Mouse (Mus musculus): Measurements from ENCODE around the gene Wdr66. TPM values are rescaled to one million over a fixed set of nuclear protein-coding genes. Genes with fewer than 3 reads are reported as not detected.
"Not testable (repeated sequence)": the region's sequence is repeated elsewhere in the genome, so short reads cannot be mapped to it uniquely, and the experiment has no call there.

Wdr66 gene
- 1.4 and 1.7 TPM in 2 replicates for polyA plus RNA-seq (2015; fragmentation: Nextera tagmentation; extraction: Ambion mirVana)

- H3K9ac ChIP-seq = peak within 1 kb of the TSS; percentile 57; the same call in 1 of the 2 replicates
- H3K4me2 ChIP-seq = peak within 1 kb of the TSS; percentile 65
- 1% methylated on average over 18 of the region's 18 CpGs for WGBS
- no peaks in the 10 kb centered on the region for H3K27me3 ChIP-seq
- H3K36me3 ChIP-seq = peaks cover 19% of the 10 kb centered on the region; the same call in 1 of the 2 replicates
- peaks cover 12% of the 10 kb centered on the region for H3K4me1 ChIP-seq
- peak; percentile 70; the same call in 1 of the 2 replicates for ATAC-seq (ENCODE audit: insufficient number of reproducible peaks, insufficient read depth, low FRiP score, low TSS enrichment, low read depth)
- no peaks in the 10 kb centered on the region for H3K9me3 ChIP-seq
- H3K4me3 ChIP-seq = peak within 1 kb of the TSS; percentile 37
- H3K27ac ChIP-seq = no peak within 1 kb of the TSS
These were observed at the start of gene Wdr66 for GRCm38 (mm10) chr5:123251834-123252233. Wdr66 (plus strand) TSS chr5:123252102.

GRCm38 (mm10) chr5:123202771-123203170, 49.1 kb upstream of the Wdr66 start:
- H3K4me3 ChIP-seq; H3K27me3 ChIP-seq; H3K27ac ChIP-seq; H3K36me3 ChIP-seq; H3K4me2 ChIP-seq; H3K9ac ChIP-seq; H3K9me3 ChIP-seq; ATAC-seq (ENCODE audit: insufficient number of reproducible peaks, insufficient read depth, low FRiP score, low TSS enrichment, low read depth); H3K4me1 ChIP-seq: not testable (repeated sequence)
- 47% methylated on average over 4 of the region's 4 CpGs for WGBS

GRCm38 (mm10) chr5:123203591-123203990, 48.3 kb upstream of the Wdr66 start:
- not testable (repeated sequence) for H3K27ac ChIP-seq; H3K9me3 ChIP-seq; ATAC-seq (ENCODE audit: insufficient number of reproducible peaks, insufficient read depth, low FRiP score, low TSS enrichment, low read depth); H3K27me3 ChIP-seq; H3K36me3 ChIP-seq; H3K4me1 ChIP-seq; H3K4me2 ChIP-seq; H3K9ac ChIP-seq; H3K4me3 ChIP-seq
- WGBS = 82% methylated on average over 7 of the region's 7 CpGs

- H3K4me1 ChIP-seq; H3K27ac ChIP-seq; H3K27me3 ChIP-seq; H3K9ac ChIP-seq; H3K4me3 ChIP-seq; H3K9me3 ChIP-seq; H3K4me2 ChIP-seq; H3K36me3 ChIP-seq; ATAC-seq (ENCODE audit: insufficient number of reproducible peaks, insufficient read depth, low FRiP score, low TSS enrichment, low read depth): not testable (repeated sequence)
- 67% methylated on average over 5 of the region's 5 CpGs for WGBS
These were observed 29.4 kb upstream of the Wdr66 start for GRCm38 (mm10) chr5:123222346-123223050.

GRCm38 (mm10) chr5:123223051-123223410, 28.9 kb upstream of the Wdr66 start:
- H3K27ac ChIP-seq = no peak overlapping the region
- H3K27me3 ChIP-seq = no peaks in the 10 kb centered on the region
- ATAC-seq (ENCODE audit: insufficient number of reproducible peaks, insufficient read depth, low FRiP score, low TSS enrichment, low read depth) = no peak
- no peak overlapping the region for H3K4me2 ChIP-seq
- H3K4me3 ChIP-seq = no peak overlapping the region
- no peaks in the 10 kb centered on the region for H3K4me1 ChIP-seq
- no peaks in the 10 kb centered on the region for H3K36me3 ChIP-seq
- WGBS = 79% methylated on average over 4 of the region's 4 CpGs
- H3K9ac ChIP-seq = no peak overlapping the region
- peaks cover 5% of the 10 kb centered on the region for H3K9me3 ChIP-seq

GRCm38 (mm10) chr5:123223861-123224260, 28.0 kb upstream of the Wdr66 start:
- H3K4me2 ChIP-seq; H3K27ac ChIP-seq; H3K36me3 ChIP-seq; ATAC-seq (ENCODE audit: insufficient number of reproducible peaks, insufficient read depth, low FRiP score, low TSS enrichment, low read depth); H3K4me3 ChIP-seq; H3K4me1 ChIP-seq; H3K9ac ChIP-seq; H3K27me3 ChIP-seq; H3K9me3 ChIP-seq: not testable (repeated sequence)
- 56% methylated on average over 6 of the region's 6 CpGs for WGBS

- H3K27me3 ChIP-seq = no peaks in the 10 kb centered on the region
- no peak overlapping the region for H3K9ac ChIP-seq
- H3K4me2 ChIP-seq = no peak overlapping the region
- H3K27ac ChIP-seq = no peak overlapping the region
- WGBS = 92% methylated on average over 7 of the region's 7 CpGs
- no peaks in the 10 kb centered on the region for H3K9me3 ChIP-seq
- ATAC-seq (ENCODE audit: insufficient number of reproducible peaks, insufficient read depth, low FRiP score, low TSS enrichment, low read depth) = no peak
- H3K4me1 ChIP-seq = peaks cover 6% of the 10 kb centered on the region
- no peak overlapping the region for H3K4me3 ChIP-seq
- peaks cover 9% of the 10 kb centered on the region for H3K36me3 ChIP-seq
These were observed 25.1 kb upstream of the Wdr66 start for GRCm38 (mm10) chr5:123226851-123227250.

- no peaks in the 10 kb centered on the region for H3K9me3 ChIP-seq
- peak overlapping the region; percentile 90 for H3K9ac ChIP-seq
- peak; percentile 64 for ATAC-seq (ENCODE audit: insufficient number of reproducible peaks, insufficient read depth, low FRiP score, low TSS enrichment, low read depth)
- peaks cover 10% of the 10 kb centered on the region for H3K36me3 ChIP-seq
- peak overlapping the region; percentile 75 for H3K4me2 ChIP-seq
- H3K27me3 ChIP-seq = no peaks in the 10 kb centered on the region
- peak overlapping the region; percentile 88 for H3K4me3 ChIP-seq
- WGBS = 2% methylated on average over 42 of the region's 42 CpGs
- H3K27ac ChIP-seq = peak overlapping the region; percentile 13; the same call in 1 of the 2 replicates
- peaks cover 6% of the 10 kb centered on the region for H3K4me1 ChIP-seq
These were observed 24.0 kb upstream of the Wdr66 start for GRCm38 (mm10) chr5:123227762-123228523.

GRCm38 (mm10) chr5:123228524-123228922, 23.4 kb upstream of the Wdr66 start:
- Histone ChIP-seq H3K27ac (0 out of 2 replicates have a peak overlapping the region, but pooled peaks have one; percentile 13), H3K27me3 (no peaks in the 10 kb centered on the region), H3K36me3 (peaks cover 16% of the 10 kb centered on the region), H3K4me1 (peaks cover 6% of the 10 kb centered on the region), H3K9ac (peak overlapping the region; percentile 90), H3K9me3 (no peaks in the 10 kb centered on the region), H3K4me3 (peak overlapping the region; percentile 88), H3K4me2 (peak overlapping the region; percentile 75)
- WGBS = 7% methylated on average over 15 of the region's 15 CpGs
- ATAC-seq (ENCODE audit: insufficient number of reproducible peaks, insufficient read depth, low FRiP score, low TSS enrichment, low read depth) = no peak

- Histone ChIP-seq H3K27me3 (no peaks in the 10 kb centered on the region), H3K4me2 (peak overlapping the region; percentile 75), H3K36me3 (peaks cover 17% of the 10 kb centered on the region), H3K27ac (no peak overlapping the region), H3K4me1 (peaks cover 6% of the 10 kb centered on the region), H3K9me3 (no peaks in the 10 kb centered on the region), H3K9ac (peak overlapping the region; percentile 37), H3K4me3 (peak overlapping the region; percentile 88)
- no peak for ATAC-seq (ENCODE audit: insufficient number of reproducible peaks, insufficient read depth, low FRiP score, low TSS enrichment, low read depth)
- WGBS = 92% methylated on average over 6 of the region's 6 CpGs
These were observed 22.6 kb upstream of the Wdr66 start for GRCm38 (mm10) chr5:123229296-123229695.

GRCm38 (mm10) chr5:123232180-123232579, 19.7 kb upstream of the Wdr66 start:
- Histone ChIP-seq H3K4me1 (peaks cover 11% of the 10 kb centered on the region), H3K9me3 (no peaks in the 10 kb centered on the region), H3K36me3 (peaks cover 43% of the 10 kb centered on the region), H3K4me3 (no peak overlapping the region), H3K4me2 (no peak overlapping the region), H3K27me3 (no peaks in the 10 kb centered on the region), H3K9ac (no peak overlapping the region), H3K27ac (no peak overlapping the region)
- ATAC-seq (ENCODE audit: insufficient number of reproducible peaks, insufficient read depth, low FRiP score, low TSS enrichment, low read depth) = no peak
- 88% methylated on average over 2 of the region's 2 CpGs for WGBS

GRCm38 (mm10) chr5:123235731-123236130, 16.2 kb upstream of the Wdr66 start:
- H3K27me3 ChIP-seq = no peaks in the 10 kb centered on the region
- ATAC-seq (ENCODE audit: insufficient number of reproducible peaks, insufficient read depth, low FRiP score, low TSS enrichment, low read depth) = no peak
- peaks cover 5% of the 10 kb centered on the region for H3K4me1 ChIP-seq
- H3K4me2 ChIP-seq = no peak overlapping the region
- H3K9me3 ChIP-seq = no peaks in the 10 kb centered on the region
- 44% methylated on average over 2 of the region's 2 CpGs for WGBS
- no peak overlapping the region for H3K9ac ChIP-seq
- peaks cover 69% of the 10 kb centered on the region for H3K36me3 ChIP-seq
- no peak overlapping the region for H3K4me3 ChIP-seq
- H3K27ac ChIP-seq = 0 out of 2 replicates have a peak overlapping the region, but pooled peaks have one; percentile 7

All from embryonic facial prominence, embryonic 13.5 days (tissue).